ENCODE assay signal across 8 mouse cellular contexts in genomic region chr2:112239935-112240721, GRCm38 (mm10). TPM values are rescaled to one million over a fixed set of nuclear protein-coding genes. Genes with fewer than 3 reads are reported as not detected.
DNase-seq lines count a peak whose midpoint lies in the region; ATAC-seq and TF ChIP-seq lines count a peak whose summit lies in the region.

No protein-coding gene starts in this region.

- peak overlapping the region; percentile 81 for H3K4me3 ChIP-seq in kidney, adult 2 months (ENCODE audit: insufficient read depth, low read depth, low read length)
- H3K4me3 ChIP-seq in embryonic facial prominence, embryonic 13.5 days: peak overlapping the region; percentile 80
- H3K4me3 ChIP-seq in hindbrain, postnatal 0 days (ENCODE audit: low read length): peak overlapping the region; percentile 81
- peak overlapping the region; percentile 70 for H3K4me3 ChIP-seq in lung, embryonic 15.5 days

- H3K4me1 ChIP-seq in kidney, adult 2 months (ENCODE audit: control insufficient read depth, insufficient read depth, low read length): no peaks in the 10 kb centered on the region
- peaks cover 14% of the 10 kb centered on the region; the same call in 1 of the 2 replicates for H3K4me1 ChIP-seq in embryonic facial prominence, embryonic 13.5 days
- H3K4me1 ChIP-seq in hindbrain, postnatal 0 days (ENCODE audit: insufficient read depth, low read length): peaks cover 8% of the 10 kb centered on the region; the same call in 1 of the 2 replicates
- peaks cover 20% of the 10 kb centered on the region for H3K4me1 ChIP-seq in lung, embryonic 15.5 days

- no peak overlapping the region for H3K27ac ChIP-seq in kidney, adult 2 months (ENCODE audit: insufficient read depth, low read depth, low read length)
- peak overlapping the region; percentile 96 for H3K27ac ChIP-seq in embryonic facial prominence, embryonic 13.5 days
- H3K27ac ChIP-seq in hindbrain, postnatal 0 days: peak overlapping the region; percentile 97
- peak overlapping the region; percentile 91 for H3K27ac ChIP-seq in lung, embryonic 15.5 days

- no peaks in the 10 kb centered on the region for H3K36me3 ChIP-seq in kidney, adult 2 months (ENCODE audit: control insufficient read depth, insufficient read depth, low read length)
- H3K36me3 ChIP-seq in embryonic facial prominence, embryonic 13.5 days: peaks cover 6% of the 10 kb centered on the region
- peaks cover 11% of the 10 kb centered on the region; the same call in 1 of the 2 replicates for H3K36me3 ChIP-seq in hindbrain, postnatal 0 days (ENCODE audit: insufficient read depth, low read length)
- H3K36me3 ChIP-seq in lung, embryonic 15.5 days: no peaks in the 10 kb centered on the region

- no peaks in the 10 kb centered on the region for H3K27me3 ChIP-seq in kidney, adult 2 months (replicated peaks; ENCODE audit: control insufficient read depth, insufficient read depth, low read length)
- H3K27me3 ChIP-seq in embryonic facial prominence, embryonic 13.5 days: no peaks in the 10 kb centered on the region
- no peaks in the 10 kb centered on the region for H3K27me3 ChIP-seq in hindbrain, postnatal 0 days (ENCODE audit: insufficient read depth, low read length)
- H3K27me3 ChIP-seq in lung, embryonic 15.5 days: no peaks in the 10 kb centered on the region

- H3K9ac ChIP-seq in embryonic facial prominence, embryonic 13.5 days: peak overlapping the region; percentile 83
- peak overlapping the region; percentile 86 for H3K9ac ChIP-seq in hindbrain, postnatal 0 days (replicated peaks; ENCODE audit: low read length)
- peak overlapping the region; percentile 64 for H3K9ac ChIP-seq in lung, embryonic 15.5 days

- H3K4me2 ChIP-seq in embryonic facial prominence, embryonic 13.5 days: peak overlapping the region; percentile 89
- H3K4me2 ChIP-seq in hindbrain, postnatal 0 days (ENCODE audit: low read depth, low read length): peak overlapping the region; percentile 80
- peak overlapping the region; percentile 96 for H3K4me2 ChIP-seq in lung, embryonic 15.5 days

- no peak for TF ChIP-seq POLR2A in kidney, adult 2 months (IDR thresholded peaks at IDR 0.05; ENCODE audit: low read depth, low read length)

- no peaks in the 10 kb centered on the region for H3K9me3 ChIP-seq in embryonic facial prominence, embryonic 13.5 days
- H3K9me3 ChIP-seq in hindbrain, postnatal 0 days (ENCODE audit: low read length): no peaks in the 10 kb centered on the region
- no peaks in the 10 kb centered on the region for H3K9me3 ChIP-seq in lung, embryonic 15.5 days

- DNase-seq in kidney, adult 2 months: peak; percentile 16
- no peak for DNase-seq in kidney, adult 9 months
- DNase-seq in T-cell, adult 2 months (ENCODE audit: low spot score): peak; percentile 48
- peak; percentile 58 for DNase-seq in hindbrain, postnatal 0 days (ENCODE audit: low spot score)
- DNase-seq in ovary, postnatal 10 days (ENCODE audit: low spot score): no peak

- WGBS in kidney, adult 2 months: 2% methylated on average over 27 of the region's 28 CpGs
- WGBS in embryonic facial prominence, embryonic 13.5 days: 1% methylated on average over 27 of the region's 28 CpGs
- under 1% methylated on average over 25 of the region's 28 CpGs for WGBS in hindbrain, postnatal 0 days
- WGBS in lung, embryonic 15.5 days: 1% methylated on average over 28 of the region's 28 CpGs

- no peak; the same call in 1 of the 2 replicates for ATAC-seq in embryonic facial prominence, embryonic 13.5 days (ENCODE audit: insufficient number of reproducible peaks, insufficient read depth, low FRiP score, low TSS enrichment, low read depth)
- ATAC-seq in hindbrain, postnatal 0 days: peak; percentile 70
- peak; percentile 32 for ATAC-seq in lung, embryonic 15.5 days (ENCODE audit: borderline replicate concordance, extremely low read depth, low FRiP score, low TSS enrichment)
- peak; percentile 68 for ATAC-seq in neutrophil, adult 5-6 weeks (ENCODE audit: extremely low read depth, insufficient number of reproducible peaks, low FRiP score, poor library complexity, severe bottlenecking)

- no peak for TF ChIP-seq CTCF in kidney, adult 2 months (conservative IDR thresholded peaks at IDR 0.05; ENCODE audit: insufficient read depth, insufficient read length, low read depth, low read length)
- peak; percentile 39 for TF ChIP-seq CTCF in hindbrain, postnatal 0 days (IDR thresholded peaks at IDR 0.05; ENCODE audit: low read depth)

RNA-seq across cellular contexts. Expression of gene Lpcat4, which starts 0.9 kb away (rescaled TPM):
- 22.5 and 22.6 TPM in 2 replicates for polyA plus RNA-seq in kidney, adult 2 months (2012; rRNA removed)
- polyA plus RNA-seq in embryonic facial prominence, embryonic 13.5 days (2015; fragmentation: Nextera tagmentation; extraction: Ambion mirVana): 15.3 and 15.4 TPM in 2 replicates
- 21.3 and 44.7 TPM in 2 replicates for total RNA-seq in hindbrain, postnatal 0 days (2014; rRNA removed)
- 20.8 and 22.8 TPM in 2 replicates for polyA plus RNA-seq in hindbrain, postnatal 0 days (2015; fragmentation: Nextera tagmentation; extraction: Ambion mirVana)
- polyA plus RNA-seq in lung, embryonic 15.5 days (2015; fragmentation: Nextera tagmentation; extraction: Ambion mirVana): 16.3 and 17.3 TPM in 2 replicates
- 12.5 and 19.2 TPM in 2 replicates for total RNA-seq in neutrophil, adult 5-6 weeks (2017)

RNA-seq across cellular contexts. Expression of gene Nutm1, which starts 19.0 kb away (rescaled TPM):
- 0.02 TPM in 1 of 2 replicates, not detected in the other for polyA plus RNA-seq in kidney, adult 2 months (2012; rRNA removed)
- polyA plus RNA-seq in embryonic facial prominence, embryonic 13.5 days (2015; fragmentation: Nextera tagmentation; extraction: Ambion mirVana): not detected in 2 replicates
- 0.05 TPM in 1 of 2 replicates, not detected in the other for total RNA-seq in hindbrain, postnatal 0 days (2014; rRNA removed)
- 0.06 and 0.11 TPM in 2 replicates for polyA plus RNA-seq in hindbrain, postnatal 0 days (2015; fragmentation: Nextera tagmentation; extraction: Ambion mirVana)
- not detected in 2 replicates for polyA plus RNA-seq in lung, embryonic 15.5 days (2015; fragmentation: Nextera tagmentation; extraction: Ambion mirVana)
- total RNA-seq in neutrophil, adult 5-6 weeks (2017): not detected in 2 replicates

RNA-seq across cellular contexts. Expression of gene Nop10, which starts 21.6 kb away (rescaled TPM):
- 166 and 167 TPM in 2 replicates for polyA plus RNA-seq in kidney, adult 2 months (2012; rRNA removed)
- polyA plus RNA-seq in embryonic facial prominence, embryonic 13.5 days (2015; fragmentation: Nextera tagmentation; extraction: Ambion mirVana): 196 and 214 TPM in 2 replicates
- total RNA-seq in hindbrain, postnatal 0 days (2014; rRNA removed): 61.0 and 115 TPM in 2 replicates
- 177 and 183 TPM in 2 replicates for polyA plus RNA-seq in hindbrain, postnatal 0 days (2015; fragmentation: Nextera tagmentation; extraction: Ambion mirVana)
- 182 and 204 TPM in 2 replicates for polyA plus RNA-seq in lung, embryonic 15.5 days (2015; fragmentation: Nextera tagmentation; extraction: Ambion mirVana)
- 34.6 and 45.7 TPM in 2 replicates for total RNA-seq in neutrophil, adult 5-6 weeks (2017)

RNA-seq across cellular contexts. Expression of gene Slc12a6, which starts 25.5 kb away (rescaled TPM):
- polyA plus RNA-seq in kidney, adult 2 months (2012; rRNA removed): 27.8 and 29.6 TPM in 2 replicates
- 11.0 and 11.9 TPM in 2 replicates for polyA plus RNA-seq in embryonic facial prominence, embryonic 13.5 days (2015; fragmentation: Nextera tagmentation; extraction: Ambion mirVana)
- 55.5 and 68.2 TPM in 2 replicates for total RNA-seq in hindbrain, postnatal 0 days (2014; rRNA removed)
- polyA plus RNA-seq in hindbrain, postnatal 0 days (2015; fragmentation: Nextera tagmentation; extraction: Ambion mirVana): 12.6 and 13.6 TPM in 2 replicates
- 6.8 and 9.3 TPM in 2 replicates for polyA plus RNA-seq in lung, embryonic 15.5 days (2015; fragmentation: Nextera tagmentation; extraction: Ambion mirVana)
- 376 and 406 TPM in 2 replicates for total RNA-seq in neutrophil, adult 5-6 weeks (2017)

RNA-seq across cellular contexts. Expression of gene Gm21985, which starts 26.0 kb away (rescaled TPM):
- polyA plus RNA-seq in kidney, adult 2 months (2012; rRNA removed): not detected in 2 replicates
- not detected in 2 replicates for polyA plus RNA-seq in embryonic facial prominence, embryonic 13.5 days (2015; fragmentation: Nextera tagmentation; extraction: Ambion mirVana)
- not detected in 2 replicates for total RNA-seq in hindbrain, postnatal 0 days (2014; rRNA removed)
- not detected in 2 replicates for polyA plus RNA-seq in hindbrain, postnatal 0 days (2015; fragmentation: Nextera tagmentation; extraction: Ambion mirVana)
- polyA plus RNA-seq in lung, embryonic 15.5 days (2015; fragmentation: Nextera tagmentation; extraction: Ambion mirVana): not detected in 2 replicates
- total RNA-seq in neutrophil, adult 5-6 weeks (2017): 2.0 TPM in 1 of 2 replicates, not detected in the other

Comparison
In these comparisons a context has a peak if more than half of its experiments do, and no peak if none do; other contexts are left out.
1. DNase-seq: peak in kidney, adult 2 months (single experiment), T-cell, adult 2 months (single experiment) and hindbrain, postnatal 0 days (single experiment); none in kidney, adult 9 months (single experiment) and ovary, postnatal 10 days (single experiment).
2. Peak in every context shown above with its lines, with median percentiles within 50 percentile points of each other: H3K4me3 ChIP-seq, H3K4me2 ChIP-seq and H3K9ac ChIP-seq.